Mouse (Mus musculus) brown adipose tissue, adult 24 weeks (tissue): ENCODE measurements around the gene Rab3d. TPM values are rescaled to one million over a fixed set of nuclear protein-coding genes. Genes with fewer than 3 reads are reported as not detected.
A peak's percentile ranks its signal among the peaks of the same experiment; 100 is the strongest.

Source experiments
- H3K27ac ChIP-seq: fragments of 200-500 bp; replicated peaks from 2 replicates; pipeline ENCODE4 v1.5.1; 2012; ENCODE audit warnings: low read depth, mild to moderate bottlenecking, low read length
- H3K4me1 ChIP-seq: fragments of 200-500 bp; 2 replicates; pipeline ENCODE4 v1.6.1; 2012; ENCODE audit warnings: low read length, mixed read lengths; ENCODE audit not compliant: control insufficient read depth, insufficient read depth, insufficient read length
- H3K4me3 ChIP-seq: fragments of 200-500 bp; 2 replicates; pipeline ENCODE4 v1.5.1; 2012; ENCODE audit warnings: low read depth, mild to moderate bottlenecking, low read length, moderate library complexity; ENCODE audit not compliant: insufficient read depth
- polyA plus RNA-seq: library from polyadenylated mRNA; stranded (reverse); fragments of >200 nt; gene quantifications from 2 replicates; pipeline ENCODE4 v1.2.4, GENCODE M21; 2012; ENCODE audit not compliant: missing spikeins, insufficient read depth, insufficient read length

Gene Rab3d
- polyA plus RNA-seq, 1 experiment, result 31.2 TPM

GRCm38 (mm10) chr9:21948790-21949189 lies 30.8 kb upstream of the Rab3d start:
- Histone ChIP-seq H3K4me1 (no peaks in the 10 kb centered on the region), H3K4me3 (no peak overlapping the region), H3K27ac (no peak overlapping the region)

- no peak overlapping the region for H3K27ac ChIP-seq
- no peaks in the 10 kb centered on the region for H3K4me1 ChIP-seq
- no peak overlapping the region for H3K4me3 ChIP-seq
Observed at GRCm38 (mm10) chr9:21948146-21948545, 30.2 kb upstream of the Rab3d start.

- Histone ChIP-seq H3K27ac (no peak overlapping the region), H3K4me3 (no peak overlapping the region), H3K4me1 (no peaks in the 10 kb centered on the region)
Observed at GRCm38 (mm10) chr9:21947540-21948130, 29.6 kb upstream of the Rab3d start.

GRCm38 (mm10) chr9:21944267-21944666 lies 26.3 kb upstream of the Rab3d start:
- no peak overlapping the region for H3K27ac ChIP-seq

GRCm38 (mm10) chr9:21943638-21944037 lies 25.6 kb upstream of the Rab3d start:
- H3K27ac ChIP-seq, result no peak overlapping the region
- no peak overlapping the region for H3K4me3 ChIP-seq
- H3K4me1 ChIP-seq, result no peaks in the 10 kb centered on the region

More at GRCm38 (mm10) chr9:21944267-21944666, 26.3 kb upstream of the Rab3d start:
- H3K4me3 ChIP-seq, result no peak overlapping the region
- H3K4me1 ChIP-seq, result no peaks in the 10 kb centered on the region

- H3K4me3 ChIP-seq, result no peak overlapping the region
- H3K4me1 ChIP-seq, result no peaks in the 10 kb centered on the region
- H3K27ac ChIP-seq, result no peak overlapping the region
Observed at GRCm38 (mm10) chr9:21943046-21943445, 25.1 kb upstream of the Rab3d start.

- Histone ChIP-seq H3K4me1 (0 out of 2 replicates have a peak, but pooled peaks cover 3% of the 10 kb centered on the region), H3K4me3 (no peak overlapping the region), H3K27ac (no peak overlapping the region)
Observed at GRCm38 (mm10) chr9:21938234-21938855, 20.4 kb upstream of the Rab3d start.

GRCm38 (mm10) chr9:21937711-21938175 lies 19.8 kb upstream of the Rab3d start:
- H3K27ac ChIP-seq, result no peak overlapping the region
- no peak overlapping the region for H3K4me3 ChIP-seq
- 0 out of 2 replicates have a peak, but pooled peaks cover 3% of the 10 kb centered on the region for H3K4me1 ChIP-seq

GRCm38 (mm10) chr9:21936692-21937570 lies 18.9 kb upstream of the Rab3d start, which contains the start of gene Plppr2:
TSS of gene Plppr2 (plus strand) at chr9:21937033.
- H3K27ac ChIP-seq, result no peak within 1 kb of the TSS
- peak within 1 kb of the TSS; percentile 69 for H3K4me3 ChIP-seq
- H3K4me1 ChIP-seq, result 0 out of 2 replicates have a peak, but pooled peaks cover 3% of the 10 kb centered on the region

- no peak overlapping the region for H3K27ac ChIP-seq
- 0 out of 2 replicates have a peak, but pooled peaks cover 3% of the 10 kb centered on the region for H3K4me1 ChIP-seq
- no peak overlapping the region for H3K4me3 ChIP-seq
Observed at GRCm38 (mm10) chr9:21935466-21936131, 17.6 kb upstream of the Rab3d start.

GRCm38 (mm10) chr9:21934021-21934420 lies 16.0 kb upstream of the Rab3d start:
- H3K4me1 ChIP-seq, result 0 out of 2 replicates have a peak, but pooled peaks cover 3% of the 10 kb centered on the region
- H3K27ac ChIP-seq, result no peak overlapping the region
- no peak overlapping the region for H3K4me3 ChIP-seq

- Histone ChIP-seq H3K27ac (no peak overlapping the region), H3K4me3 (no peak overlapping the region), H3K4me1 (0 out of 2 replicates have a peak, but pooled peaks cover 3% of the 10 kb centered on the region)
Observed at GRCm38 (mm10) chr9:21932445-21933137, 14.6 kb upstream of the Rab3d start.

- Histone ChIP-seq H3K4me1 (0 out of 2 replicates have a peak, but pooled peaks cover 3% of the 10 kb centered on the region), H3K27ac (no peak overlapping the region), H3K4me3 (no peak overlapping the region)
Observed at GRCm38 (mm10) chr9:21932006-21932405, 14.0 kb upstream of the Rab3d start.

- Histone ChIP-seq H3K4me1 (peaks cover 10% of the 10 kb centered on the region), H3K27ac (no peak overlapping the region), H3K4me3 (no peak overlapping the region)
Observed at GRCm38 (mm10) chr9:21929208-21929607, 11.2 kb upstream of the Rab3d start.
